Mouse (Mus musculus): ENCODE data around the gene Ndfip2. TPM values are rescaled to one million over a fixed set of nuclear protein-coding genes. Genes with fewer than 3 reads are reported as not detected.
A peak's percentile ranks its signal among the peaks of the same experiment; 100 is the strongest.

The Ndfip2 gene
- polyA plus RNA-seq, 1 experiment = 26.9 TPM

DNA sequence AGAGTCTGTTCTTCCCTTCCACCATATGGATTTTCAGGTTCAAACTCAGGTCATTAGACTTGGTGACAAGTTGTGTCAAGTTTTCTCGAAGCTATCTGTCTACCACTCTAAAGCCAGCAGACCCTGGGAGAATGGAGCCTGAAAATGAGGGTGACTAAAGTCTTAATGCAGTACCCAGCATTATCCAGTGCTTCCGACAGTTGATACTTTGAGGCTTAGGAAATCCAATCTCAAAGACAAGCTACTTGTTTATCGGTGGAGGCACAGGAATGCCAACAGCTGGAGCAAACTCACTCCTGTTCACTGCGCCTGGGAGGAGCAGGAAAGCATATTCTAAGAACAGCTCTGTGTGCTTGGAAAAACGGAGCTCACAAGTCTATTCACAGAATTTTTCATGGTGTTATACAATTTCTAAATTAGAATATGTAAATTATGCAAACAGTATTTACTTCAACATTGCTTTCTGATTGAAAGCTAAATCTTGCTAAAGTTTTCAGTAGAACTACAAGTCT is 41.4 kb downstream of the Ndfip2 start:
- Histone ChIP-seq H3K36me3 (ENCODE audit: control insufficient read depth, insufficient read depth) (peaks cover 27% of the 10 kb centered on the region), H3K4me2 (ENCODE audit: low read depth) (no peak overlapping the region), H3ac (ENCODE audit: control insufficient read depth, insufficient read length) (no peak overlapping the region), H3K79me2 (ENCODE audit: control insufficient read depth, insufficient read depth) (no peaks in the 10 kb centered on the region), H3K27me3 (ENCODE audit: control insufficient read depth, insufficient read depth, insufficient read length) (no peaks in the 10 kb centered on the region), H3K4me3 (no peak overlapping the region)
- no peak for TF ChIP-seq MAX (IDR thresholded peaks at IDR 0.05; ENCODE audit: low read depth)
- TF ChIP-seq CEBPB (IDR thresholded peaks at IDR 0.05; ENCODE audit: insufficient read depth, poor library complexity, severe bottlenecking) = no peak
- no peak for TF ChIP-seq USF1 (IDR thresholded peaks at IDR 0.05; ENCODE audit: low read depth)
- TF ChIP-seq MYOG (IDR thresholded peaks at IDR 0.05; ENCODE audit: control insufficient read depth in 1 of 3, insufficient read depth in 1 of 3, insufficient read length in 2 of 3, low read depth in 2 of 3) = no peak
- no peak for TF ChIP-seq POLR2A (IDR thresholded peaks at IDR 0.05; ENCODE audit: insufficient read length, low read depth)
- TF ChIP-seq REST (IDR thresholded peaks at IDR 0.05; ENCODE audit: insufficient read depth, insufficient read length) = no peak
- no peak for TF ChIP-seq TCF12 (IDR thresholded peaks at IDR 0.05; ENCODE audit: insufficient read depth, poor library complexity, severe bottlenecking)
- TF ChIP-seq SRF (IDR thresholded peaks at IDR 0.05; ENCODE audit: control insufficient read depth, insufficient read length, low read depth) = no peak

DNA sequence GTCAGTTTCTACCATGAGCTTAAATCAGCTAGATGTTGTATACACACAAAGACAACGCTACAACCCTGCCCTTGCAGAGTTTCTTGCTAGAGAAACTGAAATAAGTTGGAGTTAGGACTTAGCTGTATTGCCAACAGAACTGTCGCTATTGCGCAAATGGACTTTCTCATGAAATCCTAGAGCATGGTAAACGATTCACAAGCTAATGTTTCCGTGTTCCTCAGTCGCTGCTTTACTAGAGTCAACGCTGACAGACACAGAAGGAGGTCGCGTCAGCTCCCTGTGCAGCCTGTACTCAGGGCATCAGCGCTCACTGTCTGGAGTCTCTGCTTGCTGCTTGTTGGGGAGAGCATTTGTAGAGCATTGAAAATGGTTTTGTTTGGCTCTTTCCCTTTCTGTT is 42.2 kb downstream of the Ndfip2 start:
- Histone ChIP-seq H3ac (ENCODE audit: control insufficient read depth, insufficient read length) (no peak overlapping the region), H3K4me3 (no peak overlapping the region), H3K4me2 (ENCODE audit: low read depth) (no peak overlapping the region), H3K27me3 (ENCODE audit: control insufficient read depth, insufficient read depth, insufficient read length) (no peaks in the 10 kb centered on the region), H3K79me2 (ENCODE audit: control insufficient read depth, insufficient read depth) (no peaks in the 10 kb centered on the region), H3K36me3 (ENCODE audit: control insufficient read depth, insufficient read depth) (peaks cover 22% of the 10 kb centered on the region)
- TF ChIP-seq POLR2A (IDR thresholded peaks at IDR 0.05; ENCODE audit: insufficient read length, low read depth) = no peak
- no peak for TF ChIP-seq SRF (IDR thresholded peaks at IDR 0.05; ENCODE audit: control insufficient read depth, insufficient read length, low read depth)
- TF ChIP-seq REST (IDR thresholded peaks at IDR 0.05; ENCODE audit: insufficient read depth, insufficient read length) = no peak
- peak; percentile 27; the same call in 1 of the 2 replicates for TF ChIP-seq CEBPB (IDR thresholded peaks at IDR 0.05; ENCODE audit: insufficient read depth, poor library complexity, severe bottlenecking)
- no peak for TF ChIP-seq MYOD1 (IDR thresholded peaks at IDR 0.05; ENCODE audit: control insufficient read depth in 1 of 3, insufficient read length in 2 of 3, low read depth in 2 of 3)

DNA sequence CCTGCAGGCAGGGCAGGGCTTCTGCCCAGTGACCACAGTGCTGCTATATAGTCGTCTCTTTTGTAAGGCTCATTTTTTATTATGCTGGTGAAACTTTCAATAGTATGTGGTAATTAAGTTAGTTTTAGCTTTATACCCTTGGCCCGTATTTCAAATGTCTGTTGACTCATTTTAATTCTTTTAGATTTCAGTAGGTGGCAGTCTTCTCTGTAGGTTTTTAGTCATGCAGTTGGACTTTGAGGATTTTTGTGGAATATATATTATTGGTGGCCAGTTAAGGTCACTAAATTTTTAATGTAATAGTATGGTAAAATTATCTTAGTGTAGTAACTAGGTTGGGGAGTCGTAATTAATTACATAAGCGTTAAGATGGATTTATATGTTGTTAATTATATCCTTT is 44.3 kb downstream of the Ndfip2 start:
- Histone ChIP-seq H3K79me2 (ENCODE audit: control insufficient read depth, insufficient read depth) (no peaks in the 10 kb centered on the region), H3K27me3 (ENCODE audit: control insufficient read depth, insufficient read depth, insufficient read length) (no peaks in the 10 kb centered on the region), H3ac (ENCODE audit: control insufficient read depth, insufficient read length) (no peak overlapping the region), H3K36me3 (ENCODE audit: control insufficient read depth, insufficient read depth) (peaks cover 28% of the 10 kb centered on the region), H3K4me2 (ENCODE audit: low read depth) (no peak overlapping the region), H3K4me3 (no peak overlapping the region)
- TF ChIP-seq REST (IDR thresholded peaks at IDR 0.05; ENCODE audit: insufficient read depth, insufficient read length) (no peak), POLR2AphosphoS2 (IDR thresholded peaks at IDR 0.05; ENCODE audit: insufficient read length, low read depth) (no peak), SRF (IDR thresholded peaks at IDR 0.05; ENCODE audit: control insufficient read depth, insufficient read length, low read depth) (no peak), MYOG (IDR thresholded peaks at IDR 0.05; ENCODE audit: control insufficient read depth in 1 of 3, insufficient read depth in 1 of 3, insufficient read length in 2 of 3, low read depth in 2 of 3) (no peak), CEBPB (IDR thresholded peaks at IDR 0.05; ENCODE audit: insufficient read depth, poor library complexity, severe bottlenecking) (no peak), TCF12 (IDR thresholded peaks at IDR 0.05; ENCODE audit: insufficient read depth, poor library complexity, severe bottlenecking) (no peak), USF1 (IDR thresholded peaks at IDR 0.05; ENCODE audit: low read depth) (no peak), E2F4 (IDR thresholded peaks at IDR 0.05; ENCODE audit: insufficient read depth) (no peak)

DNA sequence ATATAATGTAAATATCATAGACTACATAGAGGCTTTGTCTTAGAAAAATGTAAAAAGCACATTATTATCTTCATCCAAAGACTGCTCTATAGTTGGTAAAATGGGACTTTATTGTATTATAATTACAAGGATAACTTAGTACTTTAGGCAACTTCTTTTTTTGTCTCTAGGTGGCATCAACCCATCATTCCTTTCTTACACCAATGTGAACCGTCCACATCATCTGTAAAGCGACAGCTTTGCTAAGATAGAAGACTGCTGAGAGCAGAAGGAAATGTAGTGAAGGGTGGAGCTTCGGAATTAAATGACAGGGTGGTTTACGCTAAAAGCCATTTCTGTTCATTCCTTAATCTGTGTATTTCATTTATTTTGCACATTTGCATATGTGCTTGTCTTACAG is 49.3 kb downstream of the Ndfip2 start:
- Histone ChIP-seq H3ac (ENCODE audit: control insufficient read depth, insufficient read length) (no peak overlapping the region), H3K4me2 (ENCODE audit: low read depth) (no peak overlapping the region), H3K36me3 (ENCODE audit: control insufficient read depth, insufficient read depth) (peaks cover 20% of the 10 kb centered on the region), H3K4me3 (no peak overlapping the region), H3K79me2 (ENCODE audit: control insufficient read depth, insufficient read depth) (no peaks in the 10 kb centered on the region), H3K27me3 (ENCODE audit: control insufficient read depth, insufficient read depth, insufficient read length) (no peaks in the 10 kb centered on the region)
- TF ChIP-seq MYOG (IDR thresholded peaks at IDR 0.05; ENCODE audit: control insufficient read depth in 1 of 3, insufficient read depth in 1 of 3, insufficient read length in 2 of 3, low read depth in 2 of 3) = no peak
- no peak for TF ChIP-seq SRF (IDR thresholded peaks at IDR 0.05; ENCODE audit: control insufficient read depth, insufficient read length, low read depth)
- TF ChIP-seq E2F4 (IDR thresholded peaks at IDR 0.05; ENCODE audit: insufficient read depth) = no peak
- no peak for TF ChIP-seq POLR2AphosphoS2 (IDR thresholded peaks at IDR 0.05; ENCODE audit: insufficient read length, low read depth)
- TF ChIP-seq MYOD1 (IDR thresholded peaks at IDR 0.05; ENCODE audit: control insufficient read depth in 1 of 3, insufficient read length in 2 of 3, low read depth in 2 of 3) = no peak
- TF ChIP-seq POLR2A (IDR thresholded peaks at IDR 0.05; ENCODE audit: insufficient read length, low read depth) = no peak
- no peak for TF ChIP-seq TCF12 (IDR thresholded peaks at IDR 0.05; ENCODE audit: insufficient read depth, poor library complexity, severe bottlenecking)
- no peak for TF ChIP-seq CEBPB (IDR thresholded peaks at IDR 0.05; ENCODE audit: insufficient read depth, poor library complexity, severe bottlenecking)
- TF ChIP-seq REST (IDR thresholded peaks at IDR 0.05; ENCODE audit: insufficient read depth, insufficient read length) = no peak

DNA sequence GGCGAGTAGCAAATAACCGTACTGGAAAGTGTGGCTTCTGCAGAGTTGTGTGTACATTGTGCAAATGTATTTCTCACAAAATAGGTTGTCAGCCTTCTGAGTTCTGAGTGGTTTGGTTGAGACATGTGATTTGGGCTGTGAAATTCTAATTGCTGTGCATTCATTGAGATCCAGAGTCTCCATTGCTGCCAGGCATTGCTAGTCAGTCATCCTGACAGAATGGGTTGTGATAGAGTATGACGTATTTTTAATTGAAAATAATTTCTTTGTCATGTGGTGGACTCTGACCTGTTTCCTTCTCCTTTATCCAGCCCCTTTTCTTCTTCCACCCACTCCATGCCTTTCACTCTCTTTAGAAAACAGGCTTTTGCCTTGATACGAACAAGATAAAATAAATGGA is 54.0 kb downstream of the Ndfip2 start:
- Histone ChIP-seq H3K79me2 (ENCODE audit: control insufficient read depth, insufficient read depth) (no peaks in the 10 kb centered on the region), H3K4me2 (ENCODE audit: low read depth) (no peak overlapping the region), H3K36me3 (ENCODE audit: control insufficient read depth, insufficient read depth) (peaks cover 4% of the 10 kb centered on the region), H3ac (ENCODE audit: control insufficient read depth, insufficient read length) (no peak overlapping the region), H3K4me3 (no peak overlapping the region), H3K27me3 (ENCODE audit: control insufficient read depth, insufficient read depth, insufficient read length) (no peaks in the 10 kb centered on the region)
- TF ChIP-seq POLR2AphosphoS2 (IDR thresholded peaks at IDR 0.05; ENCODE audit: insufficient read length, low read depth) (no peak), MYOG (IDR thresholded peaks at IDR 0.05; ENCODE audit: control insufficient read depth in 1 of 3, insufficient read depth in 1 of 3, insufficient read length in 2 of 3, low read depth in 2 of 3) (no peak), MYOD1 (IDR thresholded peaks at IDR 0.05; ENCODE audit: control insufficient read depth in 1 of 3, insufficient read length in 2 of 3, low read depth in 2 of 3) (no peak), TCF12 (IDR thresholded peaks at IDR 0.05; ENCODE audit: insufficient read depth, poor library complexity, severe bottlenecking) (no peak), USF1 (IDR thresholded peaks at IDR 0.05; ENCODE audit: low read depth) (no peak)

Measured in myocyte (in vitro differentiated cells).